Mouse (Mus musculus): ENCODE data around the gene Syngap1.

GRCm38 (mm10) chr17:27011167-27011566, 70.1 kb downstream of the Syngap1 start:
- TF ChIP-seq GATA1 (IDR thresholded peaks at IDR 0.05; ENCODE audit: borderline replicate concordance, low read length) (no peak), CTCF (IDR thresholded peaks at IDR 0.05; ENCODE audit: low read depth, low read length) (no peak)
